Mouse (Mus musculus): ENCODE measurements at regions not wholly inside any gene's neighbourhood (a gene's known extent, or its start where the extent isn't known, plus 50 kb on each side); places are given as distances from the start of the nearest gene placed in this dataset.

DNA sequence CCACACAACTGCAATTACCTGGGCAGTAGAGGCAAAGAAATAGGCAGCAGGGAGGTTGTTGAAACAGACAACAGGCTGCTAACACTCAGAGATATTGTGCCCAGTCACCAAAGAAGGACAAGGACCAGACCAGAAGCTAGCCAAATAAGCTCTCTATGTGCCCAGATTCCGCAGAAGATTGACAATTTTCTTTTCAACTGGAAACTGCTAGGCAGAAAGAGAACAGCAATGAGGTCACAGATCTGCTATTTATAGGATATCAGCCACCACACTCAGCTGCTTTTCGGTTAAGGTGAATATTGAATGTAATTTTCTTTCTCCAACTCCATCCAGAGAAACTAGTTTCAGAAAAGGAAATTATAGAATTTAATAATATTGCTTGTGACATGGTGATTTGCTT, 486.3 kb upstream of the Cited2 start:
- no peak overlapping the region for H3K4me3 ChIP-seq (ENCODE audit: low read depth, low read length)
- H3K9ac ChIP-seq (ENCODE audit: low read depth, low read length) = no peak overlapping the region
- H3K27me3 ChIP-seq (replicated peaks; ENCODE audit: control insufficient read depth, insufficient read depth, low read length) = no peaks in the 10 kb centered on the region
- no peak for ATAC-seq
- TF ChIP-seq CTCF (IDR thresholded peaks at IDR 0.05; ENCODE audit: low read depth) = no peak
- H3K36me3 ChIP-seq (ENCODE audit: control insufficient read depth, insufficient read depth) = no peaks in the 10 kb centered on the region
- 73% methylated on average over 2 of the region's 2 CpGs for WGBS
- H3K4me1 ChIP-seq (replicated peaks; ENCODE audit: control insufficient read depth, insufficient read depth, low read length) = no peaks in the 10 kb centered on the region
- no peak overlapping the region for H3K4me2 ChIP-seq (replicated peaks; ENCODE audit: low read depth)
- no peaks in the 10 kb centered on the region for H3K9me3 ChIP-seq (ENCODE audit: control insufficient read depth)
- H3K27ac ChIP-seq (ENCODE audit: low read depth, low read length) = no peak overlapping the region

- H3K4me3 ChIP-seq (ENCODE audit: low read depth, low read length) = no peak overlapping the region
- no peak overlapping the region for H3K27ac ChIP-seq (ENCODE audit: low read depth, low read length)
- no peaks in the 10 kb centered on the region for H3K36me3 ChIP-seq (ENCODE audit: control insufficient read depth, insufficient read depth)
- no peak overlapping the region for H3K9ac ChIP-seq (ENCODE audit: low read depth, low read length)
- no peaks in the 10 kb centered on the region for H3K4me1 ChIP-seq (replicated peaks; ENCODE audit: control insufficient read depth, insufficient read depth, low read length)
- H3K4me2 ChIP-seq (replicated peaks; ENCODE audit: low read depth) = no peak overlapping the region
- no peak for TF ChIP-seq CTCF (IDR thresholded peaks at IDR 0.05; ENCODE audit: low read depth)
- no peaks in the 10 kb centered on the region for H3K27me3 ChIP-seq (replicated peaks; ENCODE audit: control insufficient read depth, insufficient read depth, low read length)
- no peak for ATAC-seq
- WGBS = 78% methylated on average over 11 of the region's 11 CpGs
- H3K9me3 ChIP-seq (ENCODE audit: control insufficient read depth) = no peaks in the 10 kb centered on the region
Observed at GRCm38 (mm10) chr10:17237463-17237862, 485.6 kb upstream of the Cited2 start.

- Histone ChIP-seq H3K4me3 (ENCODE audit: low read depth, low read length) (no peak overlapping the region), H3K36me3 (ENCODE audit: control insufficient read depth, insufficient read depth) (no peaks in the 10 kb centered on the region), H3K27ac (ENCODE audit: low read depth, low read length) (no peak overlapping the region), H3K4me1 (replicated peaks; ENCODE audit: control insufficient read depth, insufficient read depth, low read length) (no peaks in the 10 kb centered on the region), H3K4me2 (replicated peaks; ENCODE audit: low read depth) (no peak overlapping the region), H3K9me3 (ENCODE audit: control insufficient read depth) (0 out of 2 replicates have a peak, but pooled peaks cover 4% of the 10 kb centered on the region), H3K27me3 (replicated peaks; ENCODE audit: control insufficient read depth, insufficient read depth, low read length) (no peaks in the 10 kb centered on the region), H3K9ac (ENCODE audit: low read depth, low read length) (no peak overlapping the region)
- TF ChIP-seq CTCF (IDR thresholded peaks at IDR 0.05; ENCODE audit: low read depth) = no peak
- ATAC-seq = no peak
- WGBS = 83% methylated on average over 12 of the region's 12 CpGs
Observed at GRCm38 (mm10) chr10:17237918-17238850, 484.8 kb upstream of the Cited2 start.

DNA sequence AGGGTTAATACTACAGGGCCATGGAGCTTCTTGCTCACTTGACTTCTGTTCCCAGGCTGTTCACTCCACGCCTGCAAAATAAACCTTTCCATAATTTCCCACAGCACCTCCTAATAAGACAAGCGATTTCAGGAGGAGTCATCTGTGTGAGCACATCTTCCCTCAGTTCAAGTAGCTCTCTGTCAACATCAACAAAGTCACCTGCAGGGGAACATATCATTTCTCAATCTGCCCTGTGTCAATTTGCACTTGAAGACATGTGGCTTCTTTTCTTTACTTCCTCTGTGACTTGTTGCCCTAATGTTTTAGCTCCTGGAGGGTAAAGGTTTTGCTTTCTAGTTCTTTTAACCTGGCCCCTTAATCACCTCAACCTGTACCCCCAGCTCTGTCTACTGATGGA, 474.7 kb upstream of the Cited2 start:
- Histone ChIP-seq H3K4me1 (replicated peaks; ENCODE audit: control insufficient read depth, insufficient read depth, low read length) (no peaks in the 10 kb centered on the region), H3K36me3 (ENCODE audit: control insufficient read depth, insufficient read depth) (no peaks in the 10 kb centered on the region), H3K4me3 (ENCODE audit: low read depth, low read length) (no peak overlapping the region), H3K27me3 (replicated peaks; ENCODE audit: control insufficient read depth, insufficient read depth, low read length) (no peaks in the 10 kb centered on the region), H3K27ac (ENCODE audit: low read depth, low read length) (no peak overlapping the region), H3K9ac (ENCODE audit: low read depth, low read length) (no peak overlapping the region), H3K9me3 (ENCODE audit: control insufficient read depth) (no peaks in the 10 kb centered on the region), H3K4me2 (replicated peaks; ENCODE audit: low read depth) (no peak overlapping the region)
- no peak for TF ChIP-seq CTCF (IDR thresholded peaks at IDR 0.05; ENCODE audit: low read depth)
- no peak for ATAC-seq
- WGBS = 63% methylated on average over 2 of the region's 2 CpGs

DNA sequence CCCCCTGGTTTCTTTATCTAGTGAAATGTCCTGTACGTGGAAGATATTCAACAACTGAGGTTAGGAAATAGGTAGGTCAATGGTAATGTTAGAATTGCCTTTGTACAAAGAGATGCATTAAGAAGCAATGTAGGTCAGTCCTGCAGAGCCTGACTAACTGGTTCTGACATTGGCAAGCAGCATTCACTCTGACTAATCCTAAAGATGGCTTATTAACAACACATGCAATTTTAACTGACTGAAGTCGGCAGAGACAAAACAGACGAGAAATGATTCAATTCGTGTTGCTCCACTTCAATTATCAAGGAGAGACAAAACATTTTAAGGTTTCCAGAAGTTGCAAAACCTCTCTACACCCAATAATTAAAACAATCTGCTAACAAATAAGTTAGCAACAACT, 470.0 kb upstream of the Cited2 start:
- no peak for TF ChIP-seq CTCF (IDR thresholded peaks at IDR 0.05; ENCODE audit: low read depth)
- Histone ChIP-seq H3K27ac (ENCODE audit: low read depth, low read length) (no peak overlapping the region), H3K4me2 (replicated peaks; ENCODE audit: low read depth) (no peak overlapping the region), H3K27me3 (replicated peaks; ENCODE audit: control insufficient read depth, insufficient read depth, low read length) (no peaks in the 10 kb centered on the region), H3K4me3 (ENCODE audit: low read depth, low read length) (no peak overlapping the region), H3K4me1 (replicated peaks; ENCODE audit: control insufficient read depth, insufficient read depth, low read length) (no peaks in the 10 kb centered on the region), H3K9me3 (ENCODE audit: control insufficient read depth) (no peaks in the 10 kb centered on the region), H3K9ac (ENCODE audit: low read depth, low read length) (no peak overlapping the region), H3K36me3 (ENCODE audit: control insufficient read depth, insufficient read depth) (no peaks in the 10 kb centered on the region)
- no peak for ATAC-seq
- 50% methylated on average over 4 of the region's 4 CpGs for WGBS

GRCm38 (mm10) chr10:17260154-17260553, 462.9 kb upstream of the Cited2 start:
- Histone ChIP-seq H3K36me3 (ENCODE audit: control insufficient read depth, insufficient read depth) (no peaks in the 10 kb centered on the region), H3K27ac (ENCODE audit: low read depth, low read length) (peak overlapping the region; percentile 22; the same call in 1 of the 2 replicates), H3K27me3 (replicated peaks; ENCODE audit: control insufficient read depth, insufficient read depth, low read length) (no peaks in the 10 kb centered on the region), H3K4me2 (replicated peaks; ENCODE audit: low read depth) (no peak overlapping the region), H3K9me3 (ENCODE audit: control insufficient read depth) (no peaks in the 10 kb centered on the region), H3K9ac (ENCODE audit: low read depth, low read length) (no peak overlapping the region), H3K4me3 (ENCODE audit: low read depth, low read length) (no peak overlapping the region), H3K4me1 (replicated peaks; ENCODE audit: control insufficient read depth, insufficient read depth, low read length) (0 out of 2 replicates have a peak, but pooled peaks cover 3% of the 10 kb centered on the region)
- ATAC-seq = peak; percentile 73
- WGBS = 19% methylated on average over 4 of the region's 4 CpGs
- no peak for TF ChIP-seq CTCF (IDR thresholded peaks at IDR 0.05; ENCODE audit: low read depth)
